Mouse (Mus musculus): ENCODE results near the gene Pip4k2a.
"Not testable (repeated sequence)": the region's sequence is repeated elsewhere in the genome, so short reads cannot be mapped to it uniquely, and the experiment has no call there.

The Pip4k2a gene

GRCm38 (mm10) chr2:18998054-18998478 is at the start of gene Pip4k2a, which contains the start of gene 4930426L09Rik:
Gene Pip4k2a (minus strand): TSS chr2:18998126.
Gene 4930426L09Rik (plus strand): TSS chr2:18998343.
- DNase-seq = peak; percentile 94 to 96

GRCm38 (mm10) chr2:19037907-19038570 is 40.1 kb upstream of the Pip4k2a start:
- peak; percentile 9 to 11 for DNase-seq

DNA sequence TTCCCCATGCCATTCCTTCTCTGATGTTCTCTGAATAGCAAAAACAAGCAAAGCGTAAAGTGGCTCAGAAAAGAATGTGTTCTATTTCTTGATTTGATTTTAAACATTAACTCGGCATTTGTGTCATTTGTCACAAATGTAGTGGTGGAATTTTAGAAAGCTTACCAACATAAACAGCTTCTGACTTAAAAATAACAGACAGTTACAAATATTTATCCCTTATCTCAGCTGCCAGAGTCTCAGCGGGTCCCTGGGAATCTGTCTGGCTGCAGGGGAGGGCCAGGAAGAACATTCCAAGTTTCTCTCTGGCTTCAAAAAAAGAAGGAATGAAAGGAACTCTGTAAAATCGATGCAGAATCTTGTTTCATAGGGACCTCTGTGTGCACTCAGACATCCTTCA is 39.5 kb upstream of the Pip4k2a start:
- DNase-seq = peak in 1 of 2 experiments; percentile 12

DNA sequence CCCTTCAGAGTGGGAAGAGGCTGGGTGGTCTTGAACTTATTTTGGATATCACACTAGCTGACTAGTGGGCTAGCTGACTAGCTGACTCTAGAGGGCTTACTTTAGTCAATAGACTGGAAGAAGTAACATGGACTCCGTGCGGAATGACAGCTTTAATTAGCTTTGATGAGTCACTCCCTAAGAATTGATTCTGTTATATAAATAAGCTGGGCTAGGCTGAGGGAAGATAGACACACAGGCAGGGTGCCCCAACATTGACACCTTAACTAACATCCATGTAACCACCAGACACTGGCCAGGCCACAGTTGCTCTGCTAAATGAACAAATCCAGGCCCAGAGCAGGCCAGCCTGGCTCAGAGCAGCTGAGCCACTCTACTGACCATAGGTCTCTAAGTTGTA is 26.9 kb upstream of the Pip4k2a start:
- no peak for DNase-seq

DNA sequence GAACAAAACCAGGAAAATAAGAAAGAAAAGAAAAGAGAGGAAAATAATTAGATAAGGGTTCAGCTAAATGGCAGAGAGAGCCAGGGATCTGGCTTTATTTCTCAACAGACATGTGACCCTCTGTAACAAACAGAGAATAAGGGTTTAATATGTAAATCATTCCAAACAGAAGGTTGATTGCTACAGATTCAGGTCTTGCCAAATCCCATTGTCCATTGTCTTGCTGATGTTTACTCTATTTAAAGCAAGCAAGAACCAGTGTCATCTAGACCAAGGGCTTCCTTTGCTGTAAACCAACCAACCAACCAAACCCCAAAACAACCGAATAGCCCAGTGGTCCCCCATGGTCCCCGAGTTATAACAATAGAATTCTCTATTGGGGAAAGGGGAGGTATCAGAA is 20.1 kb upstream of the Pip4k2a start:
- no peak for DNase-seq

GRCm38 (mm10) chr2:19016839-19017238 is 18.9 kb upstream of the Pip4k2a start:
- DNase-seq = no peak

GRCm38 (mm10) chr2:19016348-19016747 is 18.4 kb upstream of the Pip4k2a start:
- no peak for DNase-seq

- no peak for DNase-seq
These were observed 13.5 kb upstream of the Pip4k2a start for GRCm38 (mm10) chr2:19011443-19011842.

GRCm38 (mm10) chr2:19010541-19010940 is 12.6 kb upstream of the Pip4k2a start:
- DNase-seq = not testable (repeated sequence)

- DNase-seq = no peak
These were observed 9.7 kb upstream of the Pip4k2a start for GRCm38 (mm10) chr2:19007580-19007979.

DNA sequence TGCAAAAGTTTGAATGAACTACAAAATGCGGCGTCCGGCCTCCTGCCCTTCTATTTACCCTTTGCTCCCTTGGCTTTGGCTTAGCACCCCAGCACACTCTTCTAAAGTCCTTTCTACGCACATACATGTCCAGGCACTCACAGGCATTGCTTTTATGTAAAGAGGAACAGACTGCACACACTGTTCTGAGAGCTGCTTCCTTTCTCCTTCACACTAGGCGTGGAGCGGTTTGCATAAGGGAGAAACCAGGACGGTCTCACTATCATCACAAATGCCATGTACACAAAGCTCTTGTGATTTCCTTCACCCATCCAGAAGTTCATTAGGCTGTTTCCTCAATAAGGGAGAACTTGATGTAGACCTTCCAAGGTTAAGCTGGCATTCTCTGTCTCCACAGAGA is 8.2 kb upstream of the Pip4k2a start:
- DNase-seq = no peak

GRCm38 (mm10) chr2:19004801-19005200 is 6.9 kb upstream of the Pip4k2a start:
- DNase-seq = no peak

DNA sequence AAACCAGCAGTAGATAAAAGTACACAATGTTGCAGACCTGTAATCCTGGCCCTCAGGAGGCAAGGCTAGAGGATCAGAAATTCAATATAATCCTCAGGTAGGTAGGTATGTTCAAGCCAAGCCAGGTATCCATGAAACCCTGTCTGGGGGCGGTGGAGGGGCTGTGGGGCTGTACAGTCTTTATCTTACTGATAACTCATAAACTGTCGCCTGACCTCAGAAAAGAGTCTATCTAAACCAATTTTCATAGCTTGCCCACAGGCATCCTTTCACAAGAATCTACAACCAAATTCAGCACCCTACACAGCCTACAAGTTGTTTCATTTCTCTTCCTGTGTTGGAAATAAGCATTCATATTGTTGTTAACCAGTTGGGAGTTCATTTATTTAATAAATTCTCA is 1.5 kb upstream of the Pip4k2a start:
- DNase-seq = no peak

DNA sequence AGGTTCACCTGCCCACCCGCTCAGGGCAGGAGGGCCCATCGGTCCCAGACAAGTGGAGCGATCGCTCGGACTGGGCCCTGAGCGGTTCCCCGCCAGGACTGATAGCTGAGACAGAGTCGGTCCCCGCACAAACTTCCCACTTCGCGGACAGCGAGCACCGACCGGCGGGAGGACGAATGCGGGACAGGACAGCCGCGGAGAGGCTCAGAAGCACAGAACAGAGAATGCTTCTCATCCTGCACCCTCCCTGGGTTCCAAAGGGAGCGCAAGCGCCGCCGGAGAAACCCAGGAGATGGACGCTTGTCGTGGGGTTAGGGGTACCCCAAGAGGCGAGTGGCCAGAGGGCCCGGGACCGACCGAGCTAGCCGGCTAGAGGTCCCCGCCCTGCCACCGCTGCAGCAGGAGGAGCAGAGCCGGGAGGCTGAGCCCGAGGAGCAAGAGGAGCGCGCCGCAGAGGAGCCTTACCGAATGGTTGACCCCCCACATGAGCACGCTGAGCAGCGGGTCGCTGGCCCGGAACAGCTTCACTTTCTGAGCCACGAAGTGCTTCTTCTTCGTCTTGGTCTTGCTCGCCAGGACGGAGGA is 447 bp downstream of the Pip4k2a start:
- DNase-seq = peak; percentile 70

- peak; percentile 44 to 60 for DNase-seq
These were observed 1.3 kb downstream of the Pip4k2a start for GRCm38 (mm10) chr2:18996451-18997211.

GRCm38 (mm10) chr2:18992512-18993510 is 5.1 kb downstream of the Pip4k2a start:
- DNase-seq = no peak

DNA sequence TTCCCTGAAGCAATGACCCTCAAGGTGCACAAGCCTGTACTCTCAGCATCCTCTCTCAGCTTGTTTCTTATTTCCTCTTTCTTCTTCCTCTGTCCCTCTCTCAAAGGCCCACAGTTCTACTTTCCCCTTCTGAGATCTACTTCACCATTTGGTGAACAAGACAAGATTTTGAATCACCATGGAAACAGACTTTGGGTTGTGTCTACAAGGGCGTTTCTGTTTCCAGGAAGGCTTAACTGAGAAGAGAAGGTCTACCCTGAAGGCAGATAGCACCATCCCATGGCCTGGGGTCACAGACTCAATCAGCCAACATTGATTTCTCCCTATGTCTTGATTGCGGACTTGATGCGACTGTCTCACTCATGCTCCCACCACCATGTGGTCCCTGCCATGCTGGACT is 9.0 kb downstream of the Pip4k2a start:
- no peak for DNase-seq

GRCm38 (mm10) chr2:18985506-18985905 is 12.4 kb downstream of the Pip4k2a start:
- DNase-seq = no peak

DNA sequence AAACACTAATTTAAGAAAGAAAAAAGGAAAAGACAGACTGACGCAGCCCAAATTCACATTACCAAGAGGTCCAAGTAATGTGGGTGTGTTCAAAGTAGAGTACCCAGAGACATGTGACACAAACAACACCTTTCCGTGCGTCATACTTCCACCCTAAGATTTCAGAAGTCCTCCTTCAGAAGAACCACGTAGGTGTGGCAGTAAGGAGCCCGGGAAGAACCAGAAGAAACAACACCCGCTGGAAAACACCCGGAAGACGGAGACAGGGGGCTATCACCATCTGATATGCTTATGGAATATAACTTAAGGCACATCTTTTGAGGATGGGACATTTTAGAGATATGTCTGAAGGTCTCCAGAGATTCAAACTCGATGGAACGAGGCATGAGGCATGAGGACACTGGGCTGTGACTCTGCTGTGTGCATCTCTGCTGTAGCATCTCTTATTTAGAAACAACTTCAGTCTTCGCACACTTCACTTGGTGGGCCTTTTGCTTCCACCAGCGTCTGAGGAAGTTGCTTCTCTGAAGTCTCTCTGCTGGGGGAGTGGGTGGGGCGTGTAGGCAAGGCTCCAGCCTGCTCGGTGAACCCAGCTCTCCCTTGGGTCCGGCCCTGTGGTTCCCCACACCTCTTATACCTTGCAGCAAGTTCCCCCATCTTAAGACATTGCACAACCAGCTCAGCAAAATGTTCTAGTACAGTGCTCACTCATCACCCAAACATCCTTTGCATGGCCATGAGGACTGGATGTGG is 13.7 kb downstream of the Pip4k2a start:
- DNase-seq = no peak

GRCm38 (mm10) chr2:18983546-18983945 is 14.4 kb downstream of the Pip4k2a start:
- no peak for DNase-seq

- DNase-seq = no peak
These were observed 15.3 kb downstream of the Pip4k2a start for GRCm38 (mm10) chr2:18982581-18982980.

DNA sequence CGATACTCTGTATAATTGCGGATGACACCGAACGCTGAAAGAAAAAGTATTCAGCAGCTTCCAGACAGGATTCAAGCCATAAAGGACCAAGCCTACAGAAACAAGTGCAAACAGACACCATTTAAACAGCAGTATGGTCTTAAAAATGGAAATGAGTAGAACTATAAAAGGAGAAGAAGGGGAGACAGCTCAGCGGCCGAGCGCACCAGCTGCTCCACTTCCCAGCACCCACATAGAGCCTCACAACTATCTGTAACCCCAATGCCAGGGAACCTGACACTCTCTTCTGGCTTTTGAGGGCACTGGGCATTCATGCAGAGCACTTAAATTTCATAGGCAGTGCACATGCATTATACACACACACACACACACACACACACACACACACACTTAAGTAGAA is 18.3 kb downstream of the Pip4k2a start:
- DNase-seq = no peak

Data from cerebellum, postnatal 10 days (tissue).